Mouse (Mus musculus): Measurements from ENCODE around the gene Sbk2. TPM values are rescaled to one million over a fixed set of nuclear protein-coding genes. Genes with fewer than 3 reads are reported as not detected.

The Sbk2 gene
- polyA plus RNA-seq (2012; rRNA removed; ENCODE audit: low replicate concordance): 0.63 and 0.77 TPM in 2 replicates

GRCm38 (mm10) chr7:4964272-4964671, at the start of gene Sbk2:
Gene Sbk2, minus strand, starts transcription at chr7:4964406.

GRCm38 (mm10) chr7:4996003-4996895, 32.0 kb upstream of the Sbk2 start, which contains the start of gene Zfp579:
Gene Zfp579, minus strand, starts transcription at chr7:4996158.

GRCm38 (mm10) chr7:4971068-4971467, 6.9 kb upstream of the Sbk2 start, which contains the start of gene Sbk3:
Gene Sbk3, minus strand, starts transcription at chr7:4971168.

DNA sequence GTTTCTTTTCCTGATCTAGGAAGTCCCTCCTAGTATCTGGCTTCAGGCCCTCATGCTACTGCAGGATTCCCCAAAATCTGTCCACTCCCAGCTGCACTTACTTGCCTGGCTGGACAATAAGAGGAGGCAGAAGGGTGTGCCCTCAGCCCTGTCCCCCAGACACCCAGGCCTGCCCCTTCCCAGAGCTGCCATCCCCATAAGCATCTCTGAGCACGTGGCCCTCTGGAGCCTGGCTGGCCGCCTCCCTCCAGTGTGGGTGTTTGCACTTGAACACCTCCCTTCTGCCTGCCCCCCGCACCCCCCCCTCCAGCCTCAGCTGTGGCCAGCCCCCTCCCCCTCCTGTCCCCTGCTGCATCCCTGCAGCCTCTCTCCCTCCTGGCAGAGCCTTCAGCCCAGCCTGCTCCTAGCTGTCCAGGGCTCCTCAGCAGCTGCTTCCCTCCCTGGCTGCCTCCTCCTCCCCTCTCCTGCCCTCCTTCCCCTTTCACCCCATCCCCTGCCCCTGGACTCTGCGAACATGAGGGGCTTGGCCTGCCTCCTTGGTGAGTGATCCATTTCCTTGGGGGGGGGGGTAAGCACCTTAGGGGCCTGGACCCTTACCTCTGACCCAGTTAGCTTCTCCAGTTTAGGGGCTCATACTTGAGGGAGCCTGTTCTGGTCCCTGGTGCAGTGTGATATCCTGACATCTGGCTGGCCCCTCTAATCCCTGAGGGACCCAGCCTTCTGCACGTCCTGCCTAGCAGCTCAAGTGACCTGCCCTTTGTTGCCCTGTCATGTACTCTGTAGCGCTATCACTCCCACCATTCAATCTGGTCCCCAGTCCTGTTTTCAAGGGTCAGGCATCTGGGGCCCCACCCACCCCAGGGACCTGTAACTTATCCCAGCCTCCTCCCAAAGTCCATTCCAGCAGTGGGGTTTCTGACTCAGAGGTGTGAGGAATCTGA, 38.5 kb downstream of the Sbk2 start, which contains the start of gene Ssc5d:
Gene Ssc5d (plus strand): TSS at position 345 of the 941 bp plus-strand sequence.

GRCm38 (mm10) chr7:4921824-4922482, 42.3 kb downstream of the Sbk2 start, which contains the start of gene Nat14:
Gene Nat14, plus strand, starts transcription at chr7:4922028.

GRCm38 (mm10) chr7:4915007-4915665, 49.1 kb downstream of the Sbk2 start, which contains the start of gene Zfp628:
Gene Zfp628, plus strand, starts transcription at chr7:4915217.

DNA sequence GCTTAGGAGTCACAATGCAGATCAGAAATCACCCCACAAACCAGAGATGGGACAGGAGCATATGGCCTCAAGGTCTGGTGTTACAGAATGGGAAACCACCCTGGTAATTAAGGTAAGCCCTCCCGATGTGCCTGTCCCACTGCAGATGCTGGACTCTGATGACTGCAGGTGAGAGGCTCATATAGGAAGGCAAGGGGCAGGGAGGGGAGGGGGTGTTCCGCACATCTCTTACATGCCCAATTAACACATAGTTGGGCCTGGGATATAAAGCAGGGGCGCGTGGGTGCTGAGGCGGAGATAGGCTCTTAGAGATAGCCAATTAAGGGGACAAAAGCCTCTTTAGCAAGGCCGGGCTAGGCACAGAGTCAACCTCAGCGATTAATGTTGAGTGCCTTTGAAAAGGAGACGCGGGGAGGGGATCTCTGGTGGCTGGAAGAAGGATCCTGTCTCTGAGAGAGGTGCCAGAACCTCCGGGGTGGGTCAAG, 57.7 kb downstream of the Sbk2 start, which contains the start of gene Gm36210:
Gene Gm36210 (minus strand): TSS at position 51 of the 485 bp plus-strand sequence.

Other genes with a start within 250 kb of the Sbk2 start
- 1.5 and 1.7 TPM in 2 replicates for gene Tmem150b, start 239.2 kb downstream of the Sbk2 start, polyA plus RNA-seq (2012; rRNA removed; ENCODE audit: low replicate concordance)
- 69.5 and 121 TPM in 2 replicates for gene Kmt5c, start 224.3 kb downstream of the Sbk2 start, polyA plus RNA-seq (2012; rRNA removed; ENCODE audit: low replicate concordance)
- gene Cox6b2, start 211.3 kb downstream of the Sbk2 start, polyA plus RNA-seq (2012; rRNA removed; ENCODE audit: low replicate concordance): 20.8 and 97.5 TPM in 2 replicates
- gene Fam71e2, start 193.1 kb downstream of the Sbk2 start, polyA plus RNA-seq (2012; rRNA removed; ENCODE audit: low replicate concordance): not detected in 2 replicates
- gene Il11, start 181.5 kb downstream of the Sbk2 start, polyA plus RNA-seq (2012; rRNA removed; ENCODE audit: low replicate concordance): 0.11 and 0.45 TPM in 2 replicates
- gene Tmem190, start 181.5 kb downstream of the Sbk2 start, polyA plus RNA-seq (2012; rRNA removed; ENCODE audit: low replicate concordance): not detected in 2 replicates
- 13.9 and 33.7 TPM in 2 replicates for gene Tmem238, start 174.8 kb downstream of the Sbk2 start, polyA plus RNA-seq (2012; rRNA removed; ENCODE audit: low replicate concordance)
- gene Rpl28, start 171.5 kb downstream of the Sbk2 start, polyA plus RNA-seq (2012; rRNA removed; ENCODE audit: low replicate concordance): 303 and 400 TPM in 2 replicates
- gene Ube2s, start 151.8 kb downstream of the Sbk2 start, polyA plus RNA-seq (2012; rRNA removed; ENCODE audit: low replicate concordance): 249 and 346 TPM in 2 replicates
- gene Shisa7, start 119.7 kb downstream of the Sbk2 start, polyA plus RNA-seq (2012; rRNA removed; ENCODE audit: low replicate concordance): 0.04 and 0.87 TPM in 2 replicates
- gene Isoc2b, start 94.1 kb downstream of the Sbk2 start, polyA plus RNA-seq (2012; rRNA removed; ENCODE audit: low replicate concordance): 22.3 and 43.4 TPM in 2 replicates
- 43.3 and 99.8 TPM in 2 replicates for gene Isoc2a, start 87.3 kb downstream of the Sbk2 start, polyA plus RNA-seq (2012; rRNA removed; ENCODE audit: low replicate concordance)
- 0.09 and 0.67 TPM in 2 replicates for gene Gm36210, start 57.9 kb downstream of the Sbk2 start, polyA plus RNA-seq (2012; rRNA removed; ENCODE audit: low replicate concordance)
- 8.7 and 16.0 TPM in 2 replicates for gene Zfp628, start 49.2 kb downstream of the Sbk2 start, polyA plus RNA-seq (2012; rRNA removed; ENCODE audit: low replicate concordance)
- 3.0 and 16.9 TPM in 2 replicates for gene Nat14, start 42.4 kb downstream of the Sbk2 start, polyA plus RNA-seq (2012; rRNA removed; ENCODE audit: low replicate concordance)
- gene Ssc5d, start 38.6 kb downstream of the Sbk2 start, polyA plus RNA-seq (2012; rRNA removed; ENCODE audit: low replicate concordance): 17.4 and 38.7 TPM in 2 replicates
- gene Sbk3, start 6.8 kb upstream of the Sbk2 start, polyA plus RNA-seq (2012; rRNA removed; ENCODE audit: low replicate concordance): 0.08 and 0.10 TPM in 2 replicates
- 42.5 and 74.3 TPM in 2 replicates for gene Zfp579, start 31.8 kb upstream of the Sbk2 start, polyA plus RNA-seq (2012; rRNA removed; ENCODE audit: low replicate concordance)
- 34.8 and 37.7 TPM in 2 replicates for gene Zfp524, start 50.0 kb upstream of the Sbk2 start, polyA plus RNA-seq (2012; rRNA removed; ENCODE audit: low replicate concordance)
- 22.7 and 39.7 TPM in 2 replicates for gene Fiz1, start 50.3 kb upstream of the Sbk2 start, polyA plus RNA-seq (2012; rRNA removed; ENCODE audit: low replicate concordance)
- 0.26 TPM in 1 of 2 replicates, not detected in the other for gene Gm44973, start 51.1 kb upstream of the Sbk2 start, polyA plus RNA-seq (2012; rRNA removed; ENCODE audit: low replicate concordance)
- 24.3 and 43.2 TPM in 2 replicates for gene Zfp865, start 56.0 kb upstream of the Sbk2 start, polyA plus RNA-seq (2012; rRNA removed; ENCODE audit: low replicate concordance)
- 0.63 and 20.2 TPM in 2 replicates for gene Ccdc106, start 56.1 kb upstream of the Sbk2 start, polyA plus RNA-seq (2012; rRNA removed; ENCODE audit: low replicate concordance)
- gene 4632433K11Rik, start 69.7 kb upstream of the Sbk2 start, polyA plus RNA-seq (2012; rRNA removed; ENCODE audit: low replicate concordance): not detected in 2 replicates
- gene Zfp784, start 74.0 kb upstream of the Sbk2 start, polyA plus RNA-seq (2012; rRNA removed; ENCODE audit: low replicate concordance): 5.2 and 5.6 TPM in 2 replicates
- 15.4 and 30.5 TPM in 2 replicates for gene Zfp580, start 87.1 kb upstream of the Sbk2 start, polyA plus RNA-seq (2012; rRNA removed; ENCODE audit: low replicate concordance)
- gene U2af2, start 97.7 kb upstream of the Sbk2 start, polyA plus RNA-seq (2012; rRNA removed; ENCODE audit: low replicate concordance): 143 and 241 TPM in 2 replicates
- 151 and 159 TPM in 2 replicates for gene Epn1, start 115.8 kb upstream of the Sbk2 start, polyA plus RNA-seq (2012; rRNA removed; ENCODE audit: low replicate concordance)
- gene Rfpl4, start 152.5 kb upstream of the Sbk2 start, polyA plus RNA-seq (2012; rRNA removed; ENCODE audit: low replicate concordance): not detected in 2 replicates
- 0.57 and 2.0 TPM in 2 replicates for gene Rasl2-9, start 161.5 kb upstream of the Sbk2 start, polyA plus RNA-seq (2012; rRNA removed; ENCODE audit: low replicate concordance)
- gene Vmn1r55, start 185.3 kb upstream of the Sbk2 start, polyA plus RNA-seq (2012; rRNA removed; ENCODE audit: low replicate concordance): not detected in 2 replicates
- not detected in 2 replicates for gene Vmn1r56, start 232.3 kb upstream of the Sbk2 start, polyA plus RNA-seq (2012; rRNA removed; ENCODE audit: low replicate concordance)